Mouse (Mus musculus) layer of hippocampus, postnatal 36 days (tissue): ENCODE measurements around the gene Ptprg. TPM values are rescaled to one million over a fixed set of nuclear protein-coding genes. Genes with fewer than 3 reads are reported as not detected.

ENCODE experiments used
- DNase-seq, 2 experiments: peaks; one replicate each; pipeline ENCODE4 v3.0.0; 2022
- total RNA-seq, 2 experiments: library from RNA; stranded (reverse); gene quantifications; 2 replicates each; pipeline ENCODE4 v1.2.3; 2021

The Ptprg gene
- total RNA-seq, 2 experiments from 2014 or later: 106 to 107 TPM

DNA sequence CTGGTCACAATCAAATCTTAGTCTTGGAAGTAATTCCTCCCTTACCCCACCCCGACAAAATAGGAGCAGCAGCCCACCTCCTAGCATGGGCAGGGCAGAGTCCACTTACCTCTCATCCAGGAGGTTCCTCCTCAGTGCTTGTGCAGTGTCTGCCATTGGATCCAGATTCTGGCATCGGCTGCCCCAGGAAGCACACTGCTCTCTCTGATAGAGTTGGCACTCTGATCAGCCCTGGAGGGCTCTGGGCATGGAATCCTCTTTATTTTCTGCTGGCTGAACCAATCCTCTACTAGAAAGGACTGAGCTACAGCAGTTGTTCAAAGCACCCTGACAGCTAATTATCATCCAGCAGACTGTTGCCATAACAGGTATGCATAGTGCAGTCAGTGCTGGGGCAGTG is 272.2 kb downstream of the Ptprg start:
- DNase-seq: no peak

GRCm38 (mm10) chr14:11828086-11828485 is 274.8 kb downstream of the Ptprg start:
- no peak for DNase-seq

DNA sequence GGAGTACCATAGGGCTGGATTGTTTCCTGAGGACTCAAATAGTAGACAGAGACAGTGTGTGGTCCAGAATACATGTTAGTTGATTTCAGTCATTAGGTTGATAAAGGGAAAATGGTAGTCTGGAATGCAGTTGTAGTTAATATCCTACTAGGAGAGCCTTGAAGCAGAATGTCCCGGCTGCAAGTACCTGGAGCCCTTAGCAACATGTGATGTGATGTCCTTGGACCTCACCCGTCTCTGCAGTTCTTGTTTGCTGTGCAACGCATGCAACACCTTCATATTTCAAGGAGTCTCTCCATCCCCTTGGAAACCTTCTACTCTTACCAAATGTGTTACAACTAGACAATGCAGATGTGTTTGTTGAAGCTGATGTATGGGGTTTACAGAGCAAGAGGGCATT is 280.3 kb downstream of the Ptprg start:
- DNase-seq: no peak

DNA sequence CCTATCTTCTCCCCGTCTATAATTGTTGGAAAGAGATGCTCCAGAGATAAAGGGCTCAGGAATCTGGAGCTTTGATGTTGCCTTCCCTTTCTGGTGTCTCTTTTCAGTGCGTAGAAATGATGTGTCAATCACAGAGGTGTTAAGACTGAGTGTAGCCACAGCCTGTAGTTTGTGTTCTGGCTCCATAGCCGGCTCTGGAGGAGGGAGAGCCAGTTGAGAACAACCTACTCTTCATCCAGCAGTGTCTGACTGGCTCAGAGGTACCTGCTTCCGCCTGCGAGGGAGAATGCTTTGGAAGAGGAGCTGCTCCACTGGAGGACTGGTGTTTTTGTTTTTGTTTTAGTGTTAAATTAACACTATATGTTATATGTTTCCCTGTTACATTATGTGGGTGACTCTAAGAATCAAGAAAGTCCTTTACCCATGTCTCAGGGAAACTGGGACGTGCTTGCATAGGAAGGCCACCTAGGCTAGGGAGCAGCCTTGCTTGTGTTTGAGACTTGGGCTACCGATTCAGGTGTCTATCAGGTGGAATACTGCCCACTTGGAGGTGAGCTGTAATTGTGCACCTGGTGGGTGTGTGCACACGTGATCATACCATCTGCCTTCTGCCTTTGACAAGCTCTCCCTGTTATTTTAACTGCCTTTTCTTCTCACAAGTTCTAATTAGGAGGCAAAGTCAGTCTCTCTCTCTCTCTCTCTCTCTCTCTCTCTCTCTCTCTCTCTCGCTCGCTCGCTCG is 282.5 kb downstream of the Ptprg start:
- no peak for DNase-seq

- no peak for DNase-seq
Measured at GRCm38 (mm10) chr14:11837714-11838113, 284.4 kb downstream of the Ptprg start.

DNA sequence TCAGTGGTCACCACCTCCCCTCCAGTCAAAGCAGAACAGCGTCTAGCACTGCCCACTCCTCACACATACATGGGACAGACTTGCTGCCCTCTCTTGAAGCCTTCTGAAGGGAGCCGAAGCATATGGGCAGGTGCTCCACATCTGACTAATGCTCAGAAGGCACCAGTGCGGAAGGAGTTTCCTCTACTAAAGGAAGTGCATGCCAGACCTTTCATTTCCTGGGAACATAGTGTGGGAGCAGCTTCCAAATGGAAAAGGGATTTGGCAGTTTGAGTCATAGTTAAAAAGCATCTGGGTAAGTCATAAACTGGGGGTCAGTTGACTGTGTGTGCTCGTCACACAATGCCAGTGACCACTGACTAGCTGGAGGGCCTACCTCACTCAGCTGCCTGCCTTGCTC is 288.3 kb downstream of the Ptprg start:
- no peak for DNase-seq

GRCm38 (mm10) chr14:11852896-11853295 is 299.6 kb downstream of the Ptprg start:
- no peak for DNase-seq

DNA sequence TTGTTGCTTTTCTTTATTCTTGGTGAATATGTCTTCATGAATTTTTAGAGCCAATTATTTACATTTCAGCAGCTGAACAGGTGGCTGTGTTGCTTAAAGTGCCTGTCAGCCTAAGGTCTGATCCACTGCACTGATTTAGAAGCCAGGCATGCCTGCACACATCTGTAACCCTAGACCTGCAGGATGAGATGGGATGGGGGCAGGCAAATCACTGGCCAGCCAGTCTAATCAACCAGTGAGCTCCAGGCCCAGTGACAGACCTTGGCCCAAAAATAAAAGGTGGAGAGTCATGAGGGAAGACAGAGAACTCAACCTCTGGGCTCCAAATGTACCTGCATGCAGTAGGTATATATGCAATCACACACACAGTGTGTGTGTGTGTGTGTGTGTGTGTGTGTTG is 302.2 kb downstream of the Ptprg start:
- DNase-seq: no peak

- DNase-seq: no peak
Measured at GRCm38 (mm10) chr14:11857928-11858481, 304.7 kb downstream of the Ptprg start.

DNA sequence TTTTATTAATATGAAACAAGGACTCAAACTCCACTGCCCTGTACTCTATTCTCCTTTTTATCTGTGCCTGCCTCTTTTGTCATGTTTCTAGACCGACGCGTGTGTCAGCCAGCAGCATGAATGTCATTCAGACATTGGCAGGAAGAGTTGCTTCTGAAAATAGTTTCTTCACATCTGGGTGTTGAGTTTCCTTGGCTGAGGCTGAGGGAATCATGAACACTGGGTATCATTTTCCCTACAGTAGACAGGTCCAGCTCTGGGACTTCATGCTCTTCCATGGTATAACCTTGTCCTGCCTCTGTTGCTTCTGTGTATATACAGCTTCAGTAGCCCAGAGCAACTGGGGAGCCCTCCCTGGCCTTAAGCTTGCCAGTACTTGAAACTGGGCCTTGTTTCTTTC is 310.0 kb downstream of the Ptprg start:
- DNase-seq: no peak

DNA sequence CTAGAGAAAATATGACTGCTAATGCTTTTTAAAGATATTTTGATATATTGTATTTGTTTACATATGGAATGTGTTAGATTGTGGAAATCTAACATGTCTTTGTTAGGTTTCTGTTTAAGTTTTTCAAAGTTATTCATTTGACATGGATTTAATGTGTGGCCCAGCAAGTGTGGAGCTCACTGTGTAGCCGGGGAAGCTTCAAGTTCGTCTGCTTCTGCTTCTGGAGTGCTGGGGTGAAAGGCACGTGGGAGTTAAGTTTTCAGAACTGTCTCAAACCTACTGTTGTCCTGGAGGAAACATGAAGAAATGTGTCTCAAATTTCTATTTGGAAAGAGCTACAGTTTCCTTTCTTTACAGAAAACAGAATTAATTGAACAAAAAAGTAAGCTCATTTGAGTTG is 311.5 kb downstream of the Ptprg start:
- DNase-seq: no peak

- no peak for DNase-seq
Measured at GRCm38 (mm10) chr14:11865332-11865731, 312.0 kb downstream of the Ptprg start.

DNA sequence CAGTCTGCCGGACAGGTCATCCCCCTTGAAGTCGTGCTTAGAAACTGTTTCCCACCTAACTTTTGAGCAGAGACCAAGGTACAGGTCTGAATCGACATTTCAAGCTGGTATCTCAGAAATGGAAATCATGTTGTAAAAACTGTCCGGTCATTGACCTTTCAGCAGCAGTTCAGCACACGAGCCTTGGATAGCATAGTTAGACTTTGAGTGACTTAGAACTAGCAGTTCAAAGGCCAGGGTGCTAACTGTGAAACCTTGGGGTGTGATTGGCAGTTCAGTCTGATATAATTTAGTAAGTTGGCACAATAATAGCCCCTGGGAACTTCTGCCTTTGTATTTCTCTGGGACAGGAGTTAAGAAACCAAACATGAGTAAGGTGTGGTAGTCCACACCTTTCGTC is 312.5 kb downstream of the Ptprg start:
- DNase-seq: no peak

GRCm38 (mm10) chr14:11866416-11866815 is 313.1 kb downstream of the Ptprg start:
- DNase-seq: no peak

DNA sequence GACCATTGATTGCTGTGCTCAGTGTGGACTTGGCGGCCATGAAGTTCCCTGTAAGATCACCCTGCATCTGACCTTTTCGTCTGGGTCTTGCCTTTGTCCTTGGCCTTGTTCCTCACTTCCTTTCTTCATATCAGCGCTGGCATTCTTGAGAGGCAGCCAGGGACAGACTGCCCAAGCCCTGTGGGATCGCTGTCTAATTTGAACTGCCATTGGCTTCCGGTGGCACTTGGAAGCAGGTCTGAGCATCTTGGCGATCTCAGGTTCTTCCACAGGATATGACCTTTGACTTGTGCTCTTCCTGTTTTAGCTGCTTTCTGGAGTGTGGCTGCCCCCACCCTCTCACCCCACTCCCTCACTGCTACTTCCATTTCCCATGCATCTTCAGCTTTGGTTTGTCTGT is 315.3 kb downstream of the Ptprg start:
- DNase-seq: no peak

DNA sequence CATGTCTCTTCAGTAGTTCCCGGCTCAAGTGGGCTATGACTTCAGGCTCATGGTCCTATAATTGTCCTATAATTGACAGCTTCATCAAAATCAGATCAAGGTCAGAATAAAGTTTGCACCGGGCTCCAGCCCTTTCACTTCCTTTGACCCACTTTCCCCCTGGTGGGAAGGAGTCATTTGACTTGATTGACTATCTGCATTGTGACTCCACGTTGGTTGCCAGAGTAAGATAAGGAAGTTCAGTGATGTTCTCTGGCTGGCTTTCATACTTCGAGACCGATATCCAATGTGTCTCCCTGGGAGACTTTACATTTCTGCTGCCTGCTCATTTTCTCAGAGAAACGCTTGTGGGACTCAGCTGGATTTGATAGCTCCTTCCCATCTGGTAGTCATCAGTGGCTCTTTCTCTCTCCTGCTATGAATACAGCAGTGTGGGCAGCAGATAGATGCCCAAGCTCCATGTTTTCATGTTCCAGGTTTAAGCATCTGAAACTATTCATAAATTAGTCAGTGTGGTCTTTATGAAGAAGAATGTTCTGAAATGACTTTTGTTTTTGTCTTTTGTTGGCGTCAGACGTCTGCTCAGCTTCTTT is 318.5 kb downstream of the Ptprg start:
- no peak for DNase-seq

DNA sequence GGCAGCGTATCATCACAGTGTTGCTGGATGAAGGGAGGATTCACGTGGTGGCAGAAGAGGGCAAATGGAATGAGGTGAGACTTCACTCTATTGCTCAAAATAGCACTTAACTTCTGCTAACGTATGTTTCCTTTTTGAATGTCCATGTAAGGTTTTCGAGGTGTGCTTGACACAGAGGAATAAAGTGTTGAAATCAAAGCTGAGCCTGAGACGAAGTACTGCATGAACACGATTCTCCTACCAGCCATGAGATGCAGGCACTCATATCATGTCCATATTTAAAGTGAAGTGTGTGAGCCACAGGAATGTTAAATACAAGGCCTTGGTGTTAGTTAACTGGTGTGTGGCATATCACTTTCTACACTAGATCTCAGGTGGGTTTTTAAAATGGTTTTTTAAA is 320.9 kb downstream of the Ptprg start:
- DNase-seq: no peak

GRCm38 (mm10) chr14:11874960-11875889 is 321.9 kb downstream of the Ptprg start:
- peak; percentile 31 to 33 for DNase-seq

DNA sequence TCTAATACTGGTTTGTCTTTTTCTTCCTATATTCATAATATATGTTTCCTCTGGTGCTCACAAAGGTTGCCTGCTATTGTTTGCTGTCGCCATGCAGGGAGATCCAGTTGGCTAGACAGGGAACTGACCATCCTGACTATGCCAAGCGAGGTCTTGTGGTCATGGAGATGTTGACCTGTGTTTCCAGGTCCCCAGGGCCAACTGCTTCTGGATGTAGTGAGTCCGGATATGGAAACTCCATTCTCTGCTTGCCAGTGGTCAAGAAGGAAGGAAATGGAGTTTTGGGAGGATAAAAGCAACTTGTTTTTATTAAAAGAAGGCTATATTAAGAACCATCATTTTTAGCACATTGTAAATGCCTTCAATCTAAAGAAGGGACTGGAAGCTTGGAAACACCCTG is 327.8 kb downstream of the Ptprg start:
- DNase-seq: no peak

- DNase-seq: peak in 1 of 2 experiments; percentile 39
Measured at GRCm38 (mm10) chr14:11883142-11883921, 330.0 kb downstream of the Ptprg start.

- DNase-seq: no peak
Measured at GRCm38 (mm10) chr14:11883995-11884394, 330.7 kb downstream of the Ptprg start.

GRCm38 (mm10) chr14:11886417-11886816 is 333.1 kb downstream of the Ptprg start:
- no peak for DNase-seq
